Comparison of ENCODE assay signal across 8 mouse cellular contexts in the genomic region with DNA sequence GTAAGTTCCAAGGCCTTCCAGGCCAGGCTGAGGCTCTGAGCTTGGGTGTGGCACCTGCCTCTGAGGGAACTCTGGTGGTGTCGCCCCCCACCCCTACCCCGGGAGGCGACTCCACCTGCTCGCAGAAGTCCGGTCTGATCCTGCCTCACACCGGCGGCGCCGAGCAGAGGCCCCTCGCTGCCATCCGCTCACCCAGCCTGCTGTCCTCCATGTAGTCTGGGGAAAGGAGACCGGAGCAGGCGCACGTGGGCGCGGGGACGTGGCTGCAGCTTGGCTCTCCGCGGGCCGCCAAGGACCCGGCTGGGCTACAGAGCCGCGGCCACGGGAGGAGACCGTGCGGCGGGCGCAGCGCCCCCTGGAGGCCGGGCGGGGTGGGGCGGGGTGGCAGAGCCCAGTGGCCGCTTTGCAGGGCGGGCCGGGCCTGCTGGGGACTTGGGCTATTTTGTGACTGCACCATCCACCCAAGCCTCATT. TPM values are rescaled to one million over a fixed set of nuclear protein-coding genes. Genes with fewer than 3 reads are reported as not detected.
DNase-seq lines count a peak whose midpoint lies in the region; ATAC-seq and TF ChIP-seq lines count a peak whose summit lies in the region.

No protein-coding gene starts in this region.

- peak; percentile 38; the same call in 1 of the 2 replicates for ATAC-seq in frontal cortex, adult (ENCODE audit: low TSS enrichment)
- ATAC-seq in Patski: peak; percentile 85
- peak; percentile 76 for ATAC-seq in hindbrain, embryonic 12.5 days (ENCODE audit: low FRiP score)
- peak; percentile 51 for ATAC-seq in liver, embryonic 13.5 days (ENCODE audit: low read depth)

- H3K27ac ChIP-seq in forebrain, embryonic 10.5 days: no peak overlapping the region
- no peak overlapping the region for H3K27ac ChIP-seq in hindbrain, embryonic 12.5 days
- H3K27ac ChIP-seq in liver, embryonic 13.5 days: no peak overlapping the region

- no peak overlapping the region for H3K9ac ChIP-seq in hindbrain, embryonic 12.5 days
- 0 out of 2 replicates have a peak overlapping the region, but pooled peaks have one; percentile 33 for H3K9ac ChIP-seq in liver, embryonic 13.5 days

- TF ChIP-seq CTCF in Patski (IDR thresholded peaks at IDR 0.05): no peak

- CTCF ChIA-PET in Patski (lab: Charles Lee): interaction anchor here (1.0 to 1.2 kb wide), 3 partner anchors 9 to 73 kb away, joined by 3 read pairs; no protein-coding TSS in a partner anchor

- WGBS in forebrain, embryonic 10.5 days: under 1% methylated on average over 35 of the region's 35 CpGs
- WGBS in hindbrain, embryonic 12.5 days: under 1% methylated on average over 33 of the region's 35 CpGs
- 1% methylated on average over 35 of the region's 35 CpGs for WGBS in liver, embryonic 13.5 days (ENCODE audit: insufficient replicate concordance)

- peak overlapping the region; percentile 38 for H3K4me2 ChIP-seq in hindbrain, embryonic 12.5 days (replicated peaks)
- peak overlapping the region; percentile 68 for H3K4me2 ChIP-seq in liver, embryonic 13.5 days

- POLR2A ChIA-PET in Patski (lab: Charles Lee): interaction anchor here (1.4 kb wide), 1 partner anchor 9 kb away, joined by 3 read pairs; no protein-coding TSS in a partner anchor

- H3K4me1 ChIP-seq in forebrain, embryonic 10.5 days: peaks cover 38% of the 10 kb centered on the region
- H3K4me1 ChIP-seq in hindbrain, embryonic 12.5 days: peaks cover 10% of the 10 kb centered on the region; the same call in 1 of the 2 replicates
- H3K4me1 ChIP-seq in liver, embryonic 13.5 days (replicated peaks): peaks cover 6% of the 10 kb centered on the region

- no peak for DNase-seq in frontal cortex, postnatal 14 days (ENCODE audit: low spot score in 2 of 2)
- DNase-seq in Patski (ENCODE audit: low read depth, low spot score): no peak
- peak; percentile 79 for DNase-seq in forebrain, embryonic 10.5 days (ENCODE audit: extremely low spot score, low spot score)
- DNase-seq in liver, embryonic 13.5 days: peak; percentile 22
- DNase-seq in neural tube, embryonic 10.5 days (ENCODE audit: extremely low spot score, low spot score): peak; percentile 85
- peak; percentile 63 for DNase-seq in yolk sac, embryonic 10.5 days (ENCODE audit: low spot score)

- in situ Hi-C loops in Patski (cut with MboI; ENCODE audit: low pct_unique_long_range_greater_than_20kb): no loop called here

- no peaks in the 10 kb centered on the region for H3K36me3 ChIP-seq in forebrain, embryonic 10.5 days (replicated peaks)
- H3K36me3 ChIP-seq in hindbrain, embryonic 12.5 days: no peaks in the 10 kb centered on the region
- H3K36me3 ChIP-seq in liver, embryonic 13.5 days: no peaks in the 10 kb centered on the region

- H3K4me3 ChIP-seq in forebrain, embryonic 10.5 days: peak overlapping the region; percentile 50
- H3K4me3 ChIP-seq in hindbrain, embryonic 12.5 days: peak overlapping the region; percentile 11
- peak overlapping the region; percentile 43 for H3K4me3 ChIP-seq in liver, embryonic 13.5 days (replicated peaks)

- peaks cover 75% of the 10 kb centered on the region for H3K27me3 ChIP-seq in Patski
- peaks cover 100% of the 10 kb centered on the region for H3K27me3 ChIP-seq in forebrain, embryonic 10.5 days (ENCODE audit: poor library complexity, severe bottlenecking)
- H3K27me3 ChIP-seq in hindbrain, embryonic 12.5 days: peaks cover 86% of the 10 kb centered on the region
- H3K27me3 ChIP-seq in liver, embryonic 13.5 days: peaks cover 91% of the 10 kb centered on the region

- no peaks in the 10 kb centered on the region for H3K9me3 ChIP-seq in forebrain, embryonic 10.5 days
- no peaks in the 10 kb centered on the region for H3K9me3 ChIP-seq in hindbrain, embryonic 12.5 days (replicated peaks)
- no peaks in the 10 kb centered on the region for H3K9me3 ChIP-seq in liver, embryonic 13.5 days (replicated peaks)

RNA-seq across cellular contexts. Expression of a gene that starts 6.9 kb away (rescaled TPM):
- not detected for polyA plus RNA-seq in Patski (2021)
- 0.55 and 1.6 TPM in 2 replicates for polyA plus RNA-seq in forebrain, embryonic 10.5 days (2016; fragmentation: Nextera tagmentation; extraction: Ambion mirVana)
- polyA plus RNA-seq in hindbrain, embryonic 12.5 days (2016; fragmentation: Nextera tagmentation; extraction: Ambion mirVana): 11.2 and 15.8 TPM in 2 replicates
- polyA plus RNA-seq in liver, embryonic 13.5 days (2015; fragmentation: Nextera tagmentation; extraction: Ambion mirVana): not detected in 2 replicates

Comparison
In these comparisons a context has a peak if more than half of its experiments do, and no peak if none do; other contexts are left out.
1. DNase-seq: peak in forebrain, embryonic 10.5 days (single experiment), liver, embryonic 13.5 days (single experiment), neural tube, embryonic 10.5 days (single experiment) and yolk sac, embryonic 10.5 days (single experiment); none in frontal cortex, postnatal 14 days (0 of 2) and Patski (single experiment).
2. Peak in every context shown above with its lines, with median percentiles within 50 percentile points of each other: ATAC-seq and H3K4me3 ChIP-seq.